Mouse (Mus musculus) monocyte, adult 2 months (primary cell): ENCODE results near the gene Cyb561d2.

Experiments
- DNase-seq, 2 experiments: peaks; one replicate each; pipeline ENCODE4 v3.0.0; 2022; ENCODE audit warnings: low spot score in 2 of 2, low read depth in 1 of 2

Gene Cyb561d2

DNA sequence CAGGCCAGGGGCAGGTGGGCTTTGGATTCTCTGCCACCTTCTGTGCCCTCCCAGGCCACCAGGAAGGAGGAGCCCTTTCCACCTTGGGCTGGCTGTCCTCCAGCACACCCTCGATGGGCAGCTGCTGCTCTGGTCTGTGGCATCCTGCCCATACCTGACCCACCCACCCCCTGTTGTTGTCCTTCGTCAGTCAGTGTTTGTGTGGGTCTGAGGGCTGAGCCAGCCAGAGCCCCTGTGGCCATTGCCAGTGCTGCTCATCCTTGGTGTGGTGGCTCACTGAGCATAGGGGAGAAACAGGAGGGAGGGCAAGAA is 19.6 kb downstream of the Cyb561d2 start:
- no peak for DNase-seq

DNA sequence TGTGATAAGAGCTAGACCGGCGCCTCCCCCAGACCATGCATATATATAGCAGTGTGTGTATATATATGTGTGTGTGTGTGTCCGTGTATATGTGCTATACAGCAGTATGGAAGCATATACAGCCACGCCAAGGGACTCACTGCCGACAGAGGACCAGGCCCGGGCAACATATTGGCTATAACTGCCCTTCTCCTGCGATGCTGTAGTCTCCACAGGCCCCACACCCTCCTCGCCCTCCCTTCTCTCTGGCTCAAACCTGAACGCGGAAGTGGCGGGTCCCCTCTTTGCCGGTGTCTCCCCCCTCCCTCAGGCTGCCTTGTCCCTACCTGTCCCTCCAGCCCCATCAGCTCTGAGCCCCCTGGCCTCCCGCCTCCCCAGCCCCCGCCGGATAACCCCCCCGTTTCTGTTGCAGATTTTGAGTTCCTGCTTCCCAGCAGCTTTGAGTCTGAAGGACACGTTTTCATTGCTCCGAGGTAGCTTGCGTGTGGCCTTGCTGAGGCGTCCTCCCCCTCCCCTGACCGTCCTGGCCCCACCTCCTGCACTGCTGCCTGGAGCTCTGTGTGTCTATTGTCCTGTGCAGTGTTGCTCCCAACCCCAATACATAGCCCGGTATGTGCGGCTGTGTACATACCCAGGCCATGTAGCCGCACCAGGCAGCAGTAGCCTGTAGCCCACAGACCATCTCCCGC is 20.1 kb downstream of the Cyb561d2 start:
- DNase-seq, result no peak

DNA sequence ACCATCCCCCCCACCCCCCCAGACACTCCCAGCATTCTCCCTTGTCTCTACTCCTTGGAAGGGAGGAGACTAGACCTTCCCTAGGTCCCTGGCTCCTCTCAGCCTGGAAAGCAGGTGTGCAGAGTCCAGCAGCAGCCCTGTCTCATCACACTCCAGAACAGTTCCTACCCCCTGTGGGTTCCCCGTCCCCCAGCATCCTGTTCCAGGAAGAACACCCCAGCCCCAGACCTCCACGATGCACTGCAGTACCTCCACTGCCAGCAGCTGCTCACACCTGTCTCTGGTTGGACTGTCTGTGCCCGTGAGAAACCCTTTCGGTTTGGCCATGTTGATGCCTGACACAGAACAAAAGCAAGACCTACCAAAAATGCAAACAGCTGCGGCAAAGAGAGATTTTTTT is 20.8 kb downstream of the Cyb561d2 start:
- DNase-seq, result no peak

DNA sequence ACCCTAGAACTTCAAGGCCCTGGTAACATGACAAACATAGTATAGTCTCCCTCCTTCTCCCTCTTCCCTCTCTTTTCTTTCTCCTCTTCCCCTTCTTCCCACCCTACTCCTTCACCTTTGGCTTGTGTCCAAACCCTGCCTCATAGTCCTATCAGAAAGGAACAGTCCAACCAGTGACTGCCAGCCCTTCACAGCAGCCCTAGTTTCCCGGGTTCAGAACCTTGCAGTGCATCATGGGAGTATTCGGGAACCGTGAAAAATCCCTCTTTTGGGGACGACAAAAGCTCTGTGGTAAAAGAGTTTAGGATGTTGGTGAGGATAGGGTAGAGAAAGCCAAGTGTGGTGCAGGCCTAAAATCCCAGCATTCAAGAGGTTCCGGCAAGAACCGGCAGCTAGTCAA is 21.7 kb downstream of the Cyb561d2 start:
- DNase-seq, result no peak

DNA sequence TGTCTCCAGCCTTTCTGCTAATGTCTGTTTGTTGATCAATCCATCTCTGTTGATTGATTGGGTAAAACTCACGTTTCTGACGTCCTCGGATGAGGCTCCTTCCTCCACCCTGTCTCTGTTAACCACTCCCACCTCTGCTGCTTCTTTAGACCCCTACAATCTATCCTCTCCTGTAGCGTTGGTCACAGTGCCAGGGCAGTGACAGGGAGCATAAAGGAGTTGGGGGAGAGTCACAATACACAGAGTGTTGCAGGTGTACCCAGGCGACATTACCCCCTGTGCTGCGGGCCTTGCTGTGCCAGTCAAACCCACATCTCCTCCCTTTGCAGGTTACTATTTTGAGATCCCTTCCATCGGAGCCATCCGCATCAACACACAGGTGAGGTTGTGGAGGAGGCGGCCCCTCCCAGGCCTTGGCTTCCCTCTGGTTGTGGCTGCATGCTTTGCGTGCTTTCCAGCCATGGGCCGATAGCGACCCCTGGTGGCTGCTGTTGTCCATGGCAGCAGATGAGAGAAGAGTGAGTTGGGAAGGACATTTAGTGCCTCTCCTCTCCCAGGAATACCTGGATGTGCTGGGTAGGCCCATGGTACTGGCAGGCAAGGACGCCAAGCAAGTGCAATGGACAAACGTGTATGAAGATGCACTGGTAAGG is 27.6 kb downstream of the Cyb561d2 start:
- DNase-seq, result peak; percentile 29 to 64

DNA sequence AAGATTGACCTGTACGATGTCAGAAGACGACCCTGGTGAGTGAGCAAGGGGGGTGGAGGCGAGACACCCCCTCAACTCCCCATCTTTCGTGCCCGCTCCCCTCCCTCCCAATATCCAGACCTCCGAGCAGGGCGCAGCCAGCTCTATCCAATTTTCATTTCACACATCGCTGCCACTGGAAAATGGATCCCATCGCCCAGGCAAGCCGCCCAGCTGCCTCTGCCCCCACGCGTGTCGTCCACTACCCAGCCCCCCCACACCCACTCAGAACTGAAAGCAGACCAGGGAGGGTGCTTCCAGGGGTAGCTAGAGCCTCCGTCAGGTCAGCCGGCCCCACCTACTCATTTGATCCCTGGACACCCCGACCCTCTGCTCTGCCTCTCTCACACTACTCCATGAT is 29.7 kb downstream of the Cyb561d2 start:
- DNase-seq, result no peak

DNA sequence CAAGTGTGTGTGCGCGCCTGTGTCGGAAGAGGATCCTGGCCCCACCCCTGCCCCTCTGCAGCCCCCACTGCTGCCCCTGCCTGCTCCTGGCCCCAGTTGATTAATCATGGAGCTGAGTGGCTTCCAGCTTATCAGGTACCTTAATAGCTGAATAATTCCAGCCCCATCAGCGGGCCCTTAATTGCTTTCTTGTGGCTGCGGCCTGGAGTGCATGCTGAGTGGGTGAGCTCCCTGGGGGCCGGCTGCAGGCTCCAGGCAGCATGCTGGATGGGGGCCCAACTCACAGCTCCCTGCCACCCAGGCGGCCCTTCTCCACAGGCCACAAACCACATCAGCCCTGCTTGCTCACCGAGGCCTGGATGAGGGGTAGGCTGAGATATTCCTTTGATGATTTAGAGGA is 30.6 kb downstream of the Cyb561d2 start:
- DNase-seq, result no peak

DNA sequence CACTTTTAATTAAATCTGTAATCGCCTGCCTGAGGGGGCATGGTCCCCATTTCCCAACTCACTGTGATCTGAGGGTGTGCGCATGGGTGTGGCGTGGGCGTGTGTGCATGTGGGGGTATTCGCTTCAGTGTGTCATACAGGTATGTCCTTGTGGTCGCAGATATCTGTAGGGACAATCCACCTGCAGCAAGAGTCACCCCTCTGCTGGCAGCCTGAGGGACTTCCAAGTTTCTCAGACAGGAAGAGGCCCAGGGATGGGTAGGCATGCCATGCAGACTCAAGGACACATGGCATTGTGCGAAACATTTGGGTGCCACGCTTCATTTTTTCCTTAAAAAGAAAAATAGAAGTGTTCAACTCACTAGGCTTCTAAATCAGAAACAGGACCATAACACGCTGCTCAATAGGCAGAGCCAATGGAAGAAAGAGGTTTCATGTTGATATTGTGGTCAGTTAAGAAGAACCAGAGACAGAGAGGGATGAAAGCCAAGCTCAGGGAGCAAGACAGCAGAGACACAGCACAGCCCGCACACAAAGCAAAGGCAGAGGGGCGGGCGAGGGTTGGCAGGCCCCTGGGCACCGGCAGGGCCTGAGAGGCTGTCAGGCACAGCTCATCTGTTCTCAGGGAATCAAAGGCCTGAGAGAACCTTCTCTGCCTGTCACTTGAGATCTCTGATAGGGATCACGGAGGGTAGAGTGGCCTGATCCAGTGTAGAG is 31.5 kb downstream of the Cyb561d2 start:
- no peak for DNase-seq

DNA sequence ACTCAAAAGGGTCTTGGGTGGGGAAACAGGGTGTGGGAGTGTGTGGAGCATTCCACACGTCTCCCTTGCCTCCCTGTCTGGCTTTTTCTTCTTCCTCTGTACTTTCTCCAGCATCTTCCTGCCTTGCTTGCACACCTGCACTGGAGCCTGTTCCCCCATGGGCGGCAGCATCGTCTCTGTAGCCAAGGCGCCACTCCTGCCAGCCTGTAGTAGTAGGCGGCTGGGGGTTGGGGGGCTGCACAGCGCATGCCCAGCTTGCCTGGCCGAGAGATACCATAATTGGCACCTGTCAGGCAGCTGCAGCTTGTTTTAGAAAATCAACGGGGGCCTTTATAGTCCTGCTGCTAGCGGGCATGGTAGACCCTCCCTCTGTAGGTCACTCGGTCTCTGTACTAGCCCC is 33.7 kb downstream of the Cyb561d2 start:
- no peak for DNase-seq

DNA sequence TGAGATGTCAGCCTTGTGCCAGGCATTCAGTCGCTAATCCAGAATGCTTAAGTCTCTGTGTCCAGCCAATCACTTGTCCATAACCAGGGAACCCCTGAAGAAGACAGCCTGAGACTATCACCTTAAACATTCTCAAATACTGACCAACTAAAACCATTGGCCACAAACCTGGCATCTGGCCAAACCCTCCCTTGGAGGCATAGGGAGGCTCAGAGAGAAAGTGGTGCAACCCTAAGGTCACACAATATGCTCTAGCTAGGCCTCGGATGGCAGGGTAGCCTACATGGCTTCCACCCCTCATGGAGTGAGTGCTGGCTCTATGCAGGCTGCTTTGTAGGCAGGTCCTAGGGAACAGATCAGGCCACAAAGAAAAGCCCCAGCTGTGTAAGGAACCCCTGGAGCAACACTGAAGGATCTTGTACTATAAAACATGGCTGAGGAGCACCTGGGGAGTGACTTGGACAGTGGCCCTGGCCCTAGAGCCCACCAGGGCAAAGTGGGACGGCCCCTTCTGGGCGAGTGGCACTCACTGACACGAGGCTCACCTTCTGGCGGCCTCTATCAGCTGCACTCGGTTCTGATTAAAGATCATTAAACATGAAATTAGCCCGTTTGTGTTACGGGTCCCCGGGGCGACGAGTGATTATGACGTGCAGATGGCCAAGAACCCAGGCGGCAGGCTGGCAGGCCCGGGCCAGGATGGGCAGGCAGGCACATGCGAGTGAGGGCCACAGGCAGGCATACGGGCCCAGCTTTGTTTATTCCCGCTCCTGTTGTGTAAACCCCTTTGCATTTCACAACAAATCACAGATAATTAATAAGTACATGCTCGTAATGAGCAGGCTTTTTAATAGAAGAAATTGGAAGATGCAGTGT is 37.1 kb downstream of the Cyb561d2 start:
- DNase-seq, result no peak

DNA sequence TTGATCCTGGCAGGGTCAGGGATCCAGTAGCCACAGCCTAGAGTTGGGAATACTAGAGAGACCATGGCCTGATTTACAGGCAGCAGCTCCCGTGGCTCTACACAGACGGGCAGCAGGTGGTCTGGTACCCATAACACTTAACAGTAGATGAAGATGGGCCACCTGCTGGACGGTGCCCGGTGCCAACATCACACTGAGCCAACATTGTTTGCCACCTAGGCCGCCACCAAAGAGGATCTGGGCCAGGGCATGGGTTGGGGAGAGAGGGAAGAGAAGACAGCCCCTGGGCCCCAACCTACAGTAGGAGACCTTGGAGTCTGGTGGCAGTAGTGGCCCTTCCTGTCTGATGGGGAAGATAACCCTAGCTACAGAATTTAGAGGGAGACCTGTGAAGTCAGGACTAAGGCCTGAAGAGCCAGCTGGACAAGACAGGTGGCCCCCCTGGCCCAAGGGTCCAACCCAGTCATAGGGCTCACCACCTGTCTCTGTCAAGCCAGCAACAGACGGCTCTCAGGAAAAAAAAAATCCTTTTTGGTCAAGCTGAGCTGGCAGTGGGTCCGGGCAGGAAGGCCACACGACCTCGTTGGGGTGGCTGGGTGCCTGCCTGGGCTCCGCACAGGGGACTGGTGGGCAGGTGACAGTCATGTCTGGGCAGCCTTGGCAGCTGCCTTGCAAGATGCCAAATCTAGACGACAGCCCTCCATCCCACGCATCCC is 39.7 kb downstream of the Cyb561d2 start:
- DNase-seq, result no peak

DNA sequence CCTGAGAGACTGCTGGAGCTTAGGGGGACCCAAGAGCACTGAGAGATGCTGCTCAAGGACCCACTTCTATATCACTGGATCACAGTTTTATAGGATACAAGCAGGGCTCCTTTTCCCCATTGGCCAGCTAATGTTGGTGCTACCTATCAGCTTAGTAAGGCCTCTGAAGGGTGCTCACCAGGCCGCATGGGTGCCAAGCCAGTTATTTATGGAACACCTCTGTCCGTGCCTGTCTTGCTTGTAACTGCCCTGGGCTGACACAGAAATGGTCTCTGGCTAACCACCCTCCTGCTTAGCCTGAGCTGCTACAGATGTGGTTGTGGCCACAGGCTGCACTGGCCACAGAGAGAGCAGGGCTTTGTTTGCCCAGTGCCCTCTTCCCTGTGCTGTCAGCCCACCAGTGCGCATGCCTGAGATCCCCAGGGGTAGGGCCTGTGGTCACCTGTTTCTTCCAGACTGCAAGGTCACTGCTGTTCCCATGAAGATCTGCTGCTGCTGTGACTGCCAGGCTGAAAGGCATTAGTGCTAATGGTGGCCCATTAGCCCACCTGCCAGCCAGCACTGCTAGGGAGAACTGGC is 41.2 kb downstream of the Cyb561d2 start:
- no peak for DNase-seq

DNA sequence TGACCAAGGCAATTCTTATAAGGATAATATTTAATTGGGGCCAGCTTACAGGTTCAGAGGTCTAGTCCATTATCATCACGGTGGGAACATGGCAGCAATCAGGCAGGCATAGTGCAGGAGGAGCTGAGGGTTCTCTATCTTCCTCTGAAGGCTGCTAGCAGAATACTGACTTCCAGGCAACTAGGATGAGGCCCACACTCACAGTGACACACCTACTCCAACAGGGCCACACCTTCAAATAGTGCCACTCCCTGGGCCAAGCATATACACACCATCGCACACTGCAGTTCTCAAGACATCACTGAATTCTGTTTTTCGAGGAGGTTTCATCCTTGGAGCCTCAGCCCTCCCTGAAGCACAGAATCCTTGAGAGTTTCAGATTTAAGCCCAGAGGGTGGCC is 45.6 kb downstream of the Cyb561d2 start:
- DNase-seq, result no peak

DNA sequence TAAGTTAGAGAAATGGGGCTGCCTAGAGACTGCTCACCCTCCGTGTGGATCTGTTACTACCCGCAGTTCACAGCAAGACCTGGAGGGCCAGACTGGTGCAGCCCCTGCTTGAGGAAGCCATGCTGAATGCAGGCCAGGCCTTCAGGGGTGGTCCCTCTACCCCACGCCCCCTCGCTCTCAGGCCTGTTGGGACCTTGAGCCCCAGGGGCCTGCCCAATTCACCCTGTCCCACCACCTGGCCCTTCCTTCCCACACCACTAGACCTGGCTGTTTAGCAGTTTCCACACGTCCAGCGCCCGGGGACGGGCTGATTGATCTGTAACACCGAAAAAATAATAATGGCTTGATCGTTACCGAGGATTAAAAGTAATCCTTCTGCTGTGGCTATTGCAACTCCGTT is 47.8 kb downstream of the Cyb561d2 start:
- DNase-seq, result no peak

DNA sequence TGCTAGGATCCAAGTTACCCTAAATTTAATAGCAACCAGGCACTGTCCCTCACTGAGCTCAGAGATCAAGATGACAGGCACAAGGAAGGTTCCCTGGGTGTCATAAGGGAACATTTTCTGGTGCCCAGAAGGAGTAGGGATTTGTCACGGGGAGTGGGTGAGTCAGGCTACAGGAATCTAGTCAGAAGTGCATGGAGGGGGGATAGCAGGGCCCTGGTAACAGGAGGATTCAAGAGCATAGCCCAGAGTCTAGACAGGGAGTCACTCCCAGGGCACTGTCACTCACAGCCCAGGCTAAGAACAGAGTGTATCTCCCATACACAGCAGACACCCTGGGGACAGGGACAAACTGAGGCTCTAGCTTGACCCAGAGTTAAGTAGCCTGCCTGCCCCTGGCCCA is 48.5 kb downstream of the Cyb561d2 start:
- no peak for DNase-seq

DNA sequence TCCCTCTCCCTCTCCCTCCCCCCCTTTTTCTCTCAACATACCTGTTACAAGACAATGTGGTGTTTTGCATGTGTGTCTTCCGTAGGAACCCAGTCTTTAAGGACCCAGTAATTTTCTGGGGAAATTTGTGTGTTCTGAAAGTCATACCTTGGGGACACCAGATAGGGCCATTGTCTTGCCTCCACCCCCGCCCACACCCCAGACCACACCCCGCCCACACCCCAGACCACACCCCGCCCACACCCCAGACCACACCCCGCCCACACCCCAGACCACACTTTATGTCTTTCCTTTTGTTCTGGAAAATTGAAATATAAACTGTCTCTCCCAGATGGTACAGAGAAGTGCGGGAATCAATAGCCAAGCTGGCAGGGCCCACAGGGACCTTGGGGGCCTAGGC is 51.4 kb downstream of the Cyb561d2 start:
- DNase-seq, result no peak

DNA sequence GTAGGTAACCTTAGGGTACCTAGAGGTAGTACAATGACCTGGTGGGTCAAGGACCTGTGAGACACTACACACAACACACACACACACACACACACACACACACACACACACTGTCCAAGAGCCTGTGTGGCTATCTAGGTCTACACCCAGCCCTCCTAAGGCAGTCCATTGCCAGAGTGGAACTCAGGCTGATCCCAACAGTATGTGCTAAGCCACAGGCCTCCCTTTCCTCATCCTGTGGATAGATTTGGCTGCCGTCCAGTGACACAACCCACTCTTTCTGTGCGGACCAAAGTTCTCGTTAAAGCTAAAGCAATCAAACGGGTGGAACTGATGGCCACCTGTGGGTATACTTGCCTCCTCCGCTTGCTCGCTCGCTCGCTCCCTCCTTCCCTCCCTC is 51.8 kb downstream of the Cyb561d2 start:
- no peak for DNase-seq
